8 mouse cellular contexts compared by ENCODE assay signal in genomic region chrX:169320668-169321005, GRCm38 (mm10). TPM values are rescaled to one million over a fixed set of nuclear protein-coding genes. Genes with fewer than 3 reads are reported as not detected.
DNase-seq lines count a peak whose midpoint lies in the region; ATAC-seq and TF ChIP-seq lines count a peak whose summit lies in the region.
"Not testable (repeated sequence)": the region's sequence is repeated elsewhere in the genome, so short reads cannot be mapped to it uniquely, and the experiment has no call there.

No protein-coding gene starts in this region.

- H3K4me3 ChIP-seq in G1E (ENCODE audit: low read depth, low read length) = peak overlapping the region; percentile 83
- peak overlapping the region; percentile 31 for H3K4me3 ChIP-seq in embryonic fibroblast, embryonic 13.5 days (ENCODE audit: insufficient read depth, low read length)
- peak overlapping the region; percentile 58 for H3K4me3 ChIP-seq in heart, embryonic 11.5 days (ENCODE audit: low read depth, low read length)
- H3K4me3 ChIP-seq in hindbrain, embryonic 16.5 days (ENCODE audit: low read length) = peak overlapping the region; percentile 55
- H3K4me3 ChIP-seq in left cerebral cortex, adult 2 months = peak overlapping the region; percentile 62
- peak overlapping the region; percentile 66 for H3K4me3 ChIP-seq in liver, postnatal 0 days (ENCODE audit: low read depth, low read length)
- peak overlapping the region; percentile 65 for H3K4me3 ChIP-seq in midbrain, embryonic 15.5 days
- H3K4me3 ChIP-seq in stomach, embryonic 14.5 days (ENCODE audit: low read depth, low read length) = peak overlapping the region; percentile 48

- H3K4me2 ChIP-seq in heart, embryonic 11.5 days = peak overlapping the region; percentile 19
- H3K4me2 ChIP-seq in hindbrain, embryonic 16.5 days (ENCODE audit: low read length) = peak overlapping the region; percentile 45
- H3K4me2 ChIP-seq in liver, postnatal 0 days (ENCODE audit: low read depth, low read length) = peak overlapping the region; percentile 73
- peak overlapping the region; percentile 39 for H3K4me2 ChIP-seq in midbrain, embryonic 15.5 days
- H3K4me2 ChIP-seq in stomach, embryonic 14.5 days (replicated peaks; ENCODE audit: low read depth, low read length) = peak overlapping the region; percentile 18; the same call in 1 of the 2 replicates

- intact Hi-C loops in left cerebral cortex, adult 2 months (cut with DNase I) = loop anchor here (5.0 kb wide), 1 partner anchor 648 kb away; the partner anchor contains the start of gene Msl3

- 38% methylated on average over 15 of the region's 15 CpGs for WGBS in heart, embryonic 11.5 days (ENCODE audit: insufficient replicate concordance)
- WGBS in hindbrain, embryonic 16.5 days = 36% methylated on average over 15 of the region's 15 CpGs
- WGBS in liver, postnatal 0 days (ENCODE audit: insufficient replicate concordance) = 36% methylated on average over 15 of the region's 15 CpGs
- 39% methylated on average over 15 of the region's 15 CpGs for WGBS in midbrain, embryonic 15.5 days
- WGBS in stomach, embryonic 14.5 days = 32% methylated on average over 15 of the region's 15 CpGs

- H3K9ac ChIP-seq in heart, embryonic 11.5 days (ENCODE audit: low read depth, low read length); hindbrain, embryonic 16.5 days (ENCODE audit: low read depth, low read length); midbrain, embryonic 15.5 days; stomach, embryonic 14.5 days (replicated peaks; ENCODE audit: low read depth, low read length): not testable (repeated sequence)
- H3K9ac ChIP-seq in liver, postnatal 0 days (replicated peaks) = peak overlapping the region; percentile 72; the same call in 1 of the 2 replicates

- not testable (repeated sequence) for TF ChIP-seq POLR2A in embryonic fibroblast, embryonic 13.5 days (IDR thresholded peaks at IDR 0.05; ENCODE audit: low read depth, low read length)

- H3K27me3 ChIP-seq in G1E (ENCODE audit: insufficient read depth, low read length); heart, embryonic 11.5 days (ENCODE audit: control insufficient read depth, insufficient read depth, low read length); hindbrain, embryonic 16.5 days (replicated peaks; ENCODE audit: control insufficient read depth, insufficient read depth, low read length); liver, postnatal 0 days (ENCODE audit: insufficient read depth, low read length); midbrain, embryonic 15.5 days (replicated peaks); stomach, embryonic 14.5 days (ENCODE audit: control insufficient read depth, insufficient read depth, low read length): not testable (repeated sequence)

- not testable (repeated sequence) for TF ChIP-seq CTCF in G1E (IDR thresholded peaks at IDR 0.05; ENCODE audit: low read depth, low read length); embryonic fibroblast, embryonic 13.5 days (IDR thresholded peaks at IDR 0.05; ENCODE audit: borderline replicate concordance, insufficient read depth, low read length); left cerebral cortex, adult 2 months (IDR thresholded peaks at IDR 0.05); liver, postnatal 0 days (IDR thresholded peaks at IDR 0.05; ENCODE audit: low read depth)

- DNase-seq in G1E (ENCODE audit: low spot score); left cerebral cortex, adult 2 months (ENCODE audit: extremely low spot score in 1 of 2, low spot score in 2 of 2); liver, postnatal 0 days: not testable (repeated sequence)

- peaks cover 20% of the 10 kb centered on the region for H3K36me3 ChIP-seq in G1E (replicated peaks)
- not testable (repeated sequence) for H3K36me3 ChIP-seq in heart, embryonic 11.5 days (ENCODE audit: control insufficient read depth, insufficient read depth, low read length); hindbrain, embryonic 16.5 days (ENCODE audit: control insufficient read depth, insufficient read depth, low read length); liver, postnatal 0 days (replicated peaks; ENCODE audit: insufficient read depth, low read length); midbrain, embryonic 15.5 days (replicated peaks); stomach, embryonic 14.5 days (ENCODE audit: control insufficient read depth, insufficient read depth, low read length)

- ATAC-seq in G1E (ENCODE audit: extremely low read depth, insufficient number of reproducible peaks, low FRiP score, poor library complexity, severe bottlenecking); heart, embryonic 11.5 days (replicated peaks; ENCODE audit: insufficient number of reproducible peaks, low FRiP score, low TSS enrichment); hindbrain, embryonic 16.5 days; midbrain, embryonic 15.5 days (replicated peaks); stomach, embryonic 14.5 days (ENCODE audit: insufficient number of reproducible peaks, insufficient read depth, low FRiP score, low read depth): not testable (repeated sequence)
- peak; percentile 5 for ATAC-seq in liver, postnatal 0 days

- H3K9me3 ChIP-seq in G1E (replicated peaks); heart, embryonic 11.5 days (replicated peaks; ENCODE audit: control insufficient read depth, low read length); hindbrain, embryonic 16.5 days (ENCODE audit: control insufficient read depth, low read length); liver, postnatal 0 days (ENCODE audit: low read length); midbrain, embryonic 15.5 days; stomach, embryonic 14.5 days (ENCODE audit: control insufficient read depth, low read depth, low read length): not testable (repeated sequence)

- not testable (repeated sequence) for H3K4me1 ChIP-seq in G1E (ENCODE audit: insufficient read depth, low read depth, low read length); embryonic fibroblast, embryonic 13.5 days (ENCODE audit: control insufficient read depth, insufficient read depth, low read length); heart, embryonic 11.5 days (ENCODE audit: control insufficient read depth, insufficient read depth, low read length); hindbrain, embryonic 16.5 days (ENCODE audit: control insufficient read depth, insufficient read depth, low read depth, low read length); liver, postnatal 0 days (ENCODE audit: insufficient read depth); midbrain, embryonic 15.5 days; stomach, embryonic 14.5 days (ENCODE audit: control insufficient read depth, insufficient read depth, low read length)

- H3K27ac ChIP-seq in embryonic fibroblast, embryonic 13.5 days (ENCODE audit: insufficient read depth, low read length); heart, embryonic 11.5 days (ENCODE audit: low read depth, low read length); hindbrain, embryonic 16.5 days (ENCODE audit: low read depth, low read length); left cerebral cortex, adult 2 months; stomach, embryonic 14.5 days (ENCODE audit: low read length): not testable (repeated sequence)
- 0 out of 2 replicates have a peak overlapping the region, but pooled peaks have one; percentile 83 for H3K27ac ChIP-seq in liver, postnatal 0 days (ENCODE audit: low read depth)
- H3K27ac ChIP-seq in midbrain, embryonic 15.5 days = peak overlapping the region; percentile 83

- TF ChIP-seq EP300 in liver, postnatal 0 days (IDR thresholded peaks at IDR 0.05; ENCODE audit: low read depth) = not testable (repeated sequence)

RNA-seq across cellular contexts. Expression of gene Hccs, which starts 0.5 kb away (rescaled TPM):
- total RNA-seq in G1E (2014; fragmentation: Nextera tagmentation) (40.0 and 46.7 TPM in 2 replicates), G1E (2017) (66.8 and 67.2 TPM in 2 replicates)
- polyA plus RNA-seq in G1E (2012) = 8.2 and 8.8 TPM in 2 replicates
- 21.1 and 26.4 TPM in 2 replicates for polyA plus RNA-seq in embryonic fibroblast, embryonic 13.5 days (2011; ENCODE audit: insufficient read length, low read depth, missing spikeins)
- 46.0 and 46.8 TPM in 2 replicates for polyA plus RNA-seq in heart, embryonic 11.5 days (2014; fragmentation: Nextera tagmentation; extraction: Ambion mirVana)
- polyA plus RNA-seq in hindbrain, embryonic 16.5 days (2015; fragmentation: Nextera tagmentation; extraction: Ambion mirVana) = 35.0 and 37.1 TPM in 2 replicates
- total RNA-seq in left cerebral cortex, adult 2 months (2021) = 10 to 100 TPM; 24.0 to 24.4 TPM
- 13.0 and 14.1 TPM in 2 replicates for polyA plus RNA-seq in liver, postnatal 0 days (2015; fragmentation: Nextera tagmentation; extraction: Ambion mirVana)
- 34.5 and 35.6 TPM in 2 replicates for polyA plus RNA-seq in midbrain, embryonic 15.5 days (2015; fragmentation: Nextera tagmentation; extraction: Ambion mirVana)
- 30.0 and 30.4 TPM in 2 replicates for polyA plus RNA-seq in stomach, embryonic 14.5 days (2014; fragmentation: Nextera tagmentation; extraction: Ambion mirVana)

Comparison
In these comparisons a context has a peak if more than half of its experiments do, and no peak if none do; other contexts are left out.
1. H3K4me3 ChIP-seq: peak in every context shown above with its lines; median percentile 83 in G1E; 66 in liver, postnatal 0 days; 65 in midbrain, embryonic 15.5 days; 62 in left cerebral cortex, adult 2 months; 58 in heart, embryonic 11.5 days; 55 in hindbrain, embryonic 16.5 days; 48 in stomach, embryonic 14.5 days; 31 in embryonic fibroblast, embryonic 13.5 days.
2. H3K4me2 ChIP-seq: peak in every context shown above with its lines; median percentile 73 in liver, postnatal 0 days; 45 in hindbrain, embryonic 16.5 days; 39 in midbrain, embryonic 15.5 days; 19 in heart, embryonic 11.5 days; 18 in stomach, embryonic 14.5 days.